Mouse (Mus musculus): Measurements from ENCODE around the gene Lgals4.

The Lgals4 gene

GRCm38 (mm10) chr7:28833723-28834347 lies at the start of gene Lgals4:
Gene Lgals4 (plus strand): TSS chr7:28833854.
- WGBS = 77% methylated on average over 6 of the region's 6 CpGs

DNA sequence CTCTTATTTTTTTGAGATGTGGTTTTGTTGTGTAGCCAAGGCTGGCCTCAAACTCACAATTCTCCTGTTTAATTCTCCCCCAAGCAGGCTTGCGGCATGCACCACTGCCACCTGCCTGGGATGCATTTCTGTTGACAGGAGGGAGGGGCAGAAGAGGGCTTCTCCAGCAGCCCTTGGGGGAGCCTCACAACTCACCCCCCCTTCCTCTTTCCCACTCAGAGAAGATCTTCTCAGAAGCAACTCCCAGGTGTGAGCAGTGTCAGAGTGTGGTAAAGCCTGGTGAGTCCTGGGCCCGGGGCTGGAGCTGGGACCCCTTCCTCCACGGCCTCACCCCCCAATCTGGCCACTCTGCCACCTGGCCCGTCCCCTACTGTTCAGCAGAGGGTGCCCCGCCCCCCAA lies 48.5 kb upstream of the Lgals4 start:
- WGBS = 84% methylated on average over 5 of the region's 5 CpGs

DNA sequence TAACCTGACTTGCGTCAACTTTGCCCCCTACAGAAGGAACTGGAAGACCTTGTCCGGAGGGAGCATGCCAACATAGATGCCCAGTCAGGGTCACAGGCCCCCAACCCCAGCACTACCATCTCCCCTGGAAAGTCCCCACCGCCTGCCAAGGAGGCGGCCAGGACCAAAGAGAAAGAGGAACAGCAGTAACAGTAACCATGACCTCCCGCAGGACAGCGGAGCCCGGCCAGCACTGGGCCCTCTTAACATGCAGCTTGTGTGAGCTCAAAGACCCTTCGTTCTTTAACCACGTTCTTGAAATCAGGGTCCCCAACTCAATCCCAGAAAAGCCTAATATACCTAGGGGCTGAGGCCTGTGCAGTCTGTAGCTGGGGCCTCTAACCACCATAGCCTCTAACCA lies 45.8 kb upstream of the Lgals4 start:
- WGBS = 91% methylated on average over 9 of the region's 9 CpGs

DNA sequence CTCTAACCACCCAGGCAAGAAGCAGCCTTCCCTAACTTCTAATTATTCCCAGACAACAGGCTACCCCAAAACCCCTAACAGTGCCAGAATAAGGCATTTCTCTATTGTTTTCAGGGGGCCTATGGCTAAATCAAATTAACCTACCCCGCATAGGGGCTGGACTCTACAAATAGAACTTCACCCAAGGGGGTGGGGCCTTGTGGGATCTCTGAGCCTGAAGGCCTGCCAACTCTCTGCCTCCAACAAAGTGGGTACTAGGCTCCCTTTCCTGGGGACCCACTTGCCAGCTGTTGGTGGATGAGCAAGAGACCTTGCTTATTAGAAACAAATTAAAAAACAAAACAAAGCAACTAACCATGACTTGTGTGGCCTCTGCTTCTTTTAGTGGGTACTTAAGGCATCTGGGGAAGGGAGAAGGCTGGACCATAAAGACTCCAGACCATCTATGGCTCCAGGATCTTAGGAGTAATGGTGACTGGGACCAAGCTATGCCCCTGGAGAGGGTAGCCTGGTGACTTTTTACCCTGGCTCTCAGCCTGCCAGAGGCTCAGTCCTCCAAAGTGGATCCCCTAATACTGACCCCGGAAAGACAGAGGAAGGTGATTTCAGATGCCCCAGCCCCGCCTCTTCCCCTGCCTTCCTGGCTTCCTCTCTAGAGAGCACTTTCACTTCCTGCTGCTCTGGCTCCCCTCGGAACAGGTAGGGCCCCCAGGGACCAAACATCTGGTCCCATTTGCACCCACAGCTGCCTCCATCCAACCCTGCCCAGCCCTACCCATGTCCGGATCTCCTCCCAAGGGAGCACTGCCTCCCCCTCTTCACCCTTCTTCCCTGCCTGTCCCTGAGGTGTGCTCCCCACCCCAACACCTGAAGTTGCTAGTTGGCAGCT lies 45.1 kb upstream of the Lgals4 start, which contains the start of gene Rinl:
Rinl (plus strand) TSS at position 663 of the 889 bp plus-strand sequence.
- WGBS = 80% methylated on average over 5 of the region's 5 CpGs

- 93% methylated on average over 3 of the region's 3 CpGs for WGBS
These were observed 44.4 kb upstream of the Lgals4 start for GRCm38 (mm10) chr7:28789235-28789634.

- 64% methylated on average over 8 of the region's 8 CpGs for whole genome bisulfite sequencing
These were observed 43.4 kb upstream of the Lgals4 start for GRCm38 (mm10) chr7:28790066-28790806.

DNA sequence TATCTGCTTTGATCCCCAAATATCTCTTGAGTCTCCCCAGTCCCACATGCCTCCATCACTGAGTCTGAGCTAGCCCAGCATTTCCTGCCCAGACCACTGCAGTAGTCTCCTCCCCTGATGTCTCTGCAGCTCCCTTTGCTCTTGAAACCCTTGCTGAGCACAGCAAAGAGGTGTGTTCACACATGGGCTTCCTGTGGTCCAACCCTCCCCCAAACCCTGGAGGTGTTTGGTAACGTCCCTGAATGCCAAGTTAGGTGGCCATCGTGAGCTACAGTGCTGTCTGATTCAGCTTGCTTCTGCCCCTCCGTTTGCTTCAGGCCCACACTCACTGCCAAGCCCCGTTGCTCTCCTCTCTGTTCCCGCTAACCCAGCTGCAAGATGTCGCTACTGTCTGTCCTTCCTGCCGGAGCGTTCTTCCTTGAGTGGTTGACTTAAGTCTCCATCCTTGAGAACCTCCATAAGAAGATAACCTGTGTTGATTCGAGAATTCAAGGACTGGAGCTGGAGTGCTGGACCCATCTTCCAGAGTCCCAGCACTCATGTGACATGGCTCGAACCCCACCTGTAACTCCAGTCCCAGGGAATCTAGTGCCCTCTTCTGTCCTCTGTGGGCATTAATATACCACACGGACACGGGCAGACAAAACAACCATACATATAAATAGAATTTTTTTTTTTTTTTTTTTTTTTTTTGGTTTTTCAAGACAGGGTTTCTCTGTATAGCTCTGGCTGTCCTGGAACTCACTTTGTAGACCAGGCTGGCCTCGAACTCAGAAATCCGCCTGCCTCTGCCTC lies 41.1 kb upstream of the Lgals4 start:
- 72% methylated on average over 14 of the region's 14 CpGs for WGBS

DNA sequence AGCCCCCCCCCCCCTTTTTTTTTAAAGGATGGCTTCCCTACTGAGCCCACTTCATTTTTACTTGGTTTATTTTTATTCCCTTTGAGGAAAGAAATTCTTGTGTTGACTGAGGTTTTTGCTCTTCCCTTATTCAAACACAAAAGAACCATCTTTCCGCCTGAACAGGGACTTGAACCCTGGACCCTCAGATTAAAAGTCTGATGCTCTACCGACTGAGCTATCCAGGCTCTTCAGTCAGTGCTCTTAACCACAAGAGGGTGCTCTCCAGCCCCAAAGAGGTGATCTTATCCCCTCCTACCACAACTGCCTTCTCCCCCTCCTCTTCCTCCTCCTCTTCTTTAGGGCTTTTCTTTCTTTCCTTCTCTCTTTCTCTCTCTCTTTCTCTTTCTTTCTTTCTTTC lies 39.8 kb upstream of the Lgals4 start:
- 36% methylated on average over 2 of the region's 2 CpGs for WGBS

DNA sequence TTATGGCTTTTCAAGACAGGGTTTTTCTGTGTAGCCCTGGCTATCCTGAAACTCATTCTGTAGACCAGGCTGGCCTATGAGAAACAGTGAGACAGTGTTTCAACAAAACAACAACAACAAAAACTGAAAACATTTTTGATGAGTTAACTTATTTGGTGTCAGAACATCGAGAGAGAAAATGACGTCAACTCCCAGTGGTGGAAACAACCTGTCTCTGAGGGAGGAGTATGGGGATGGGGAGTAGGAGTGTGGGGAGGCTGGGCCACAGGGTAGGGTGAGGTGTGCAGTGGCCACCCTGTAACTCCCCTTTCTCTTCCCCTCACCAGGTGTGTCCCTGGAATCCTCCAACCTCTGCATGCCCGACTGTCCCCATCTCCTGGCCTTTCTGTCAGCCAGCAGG lies 39.2 kb upstream of the Lgals4 start:
- WGBS = 91% methylated on average over 3 of the region's 3 CpGs

- WGBS = 72% methylated on average over 15 of the region's 15 CpGs
These were observed 37.8 kb upstream of the Lgals4 start for GRCm38 (mm10) chr7:28795832-28796231.

- WGBS = 14% methylated on average over 32 of the region's 32 CpGs
These were observed 37.1 kb upstream of the Lgals4 start for GRCm38 (mm10) chr7:28796562-28796975.

DNA sequence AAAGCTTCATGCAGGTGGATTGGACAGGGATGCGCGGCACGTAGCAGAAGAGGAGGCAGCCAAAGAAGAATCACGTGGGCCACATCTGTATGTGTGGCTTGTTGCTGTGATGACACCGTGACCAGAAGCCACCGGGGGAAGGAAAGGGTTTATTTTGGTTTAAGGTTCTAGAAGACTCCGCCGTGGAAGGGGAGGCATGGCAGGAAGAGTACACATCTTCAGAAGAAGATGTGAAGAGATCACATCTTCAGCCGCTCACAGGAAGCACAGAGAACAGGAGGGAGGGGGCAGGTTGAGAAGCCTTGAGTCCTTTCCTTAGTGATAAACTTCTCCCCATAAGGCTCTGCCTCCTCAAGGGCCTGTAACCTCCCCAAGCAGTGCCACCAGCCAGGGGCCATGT lies 33.7 kb upstream of the Lgals4 start:
- WGBS = 94% methylated on average over 9 of the region's 9 CpGs

GRCm38 (mm10) chr7:28801451-28801850 lies 32.2 kb upstream of the Lgals4 start:
- WGBS = 43% methylated on average over 3 of the region's 3 CpGs

DNA sequence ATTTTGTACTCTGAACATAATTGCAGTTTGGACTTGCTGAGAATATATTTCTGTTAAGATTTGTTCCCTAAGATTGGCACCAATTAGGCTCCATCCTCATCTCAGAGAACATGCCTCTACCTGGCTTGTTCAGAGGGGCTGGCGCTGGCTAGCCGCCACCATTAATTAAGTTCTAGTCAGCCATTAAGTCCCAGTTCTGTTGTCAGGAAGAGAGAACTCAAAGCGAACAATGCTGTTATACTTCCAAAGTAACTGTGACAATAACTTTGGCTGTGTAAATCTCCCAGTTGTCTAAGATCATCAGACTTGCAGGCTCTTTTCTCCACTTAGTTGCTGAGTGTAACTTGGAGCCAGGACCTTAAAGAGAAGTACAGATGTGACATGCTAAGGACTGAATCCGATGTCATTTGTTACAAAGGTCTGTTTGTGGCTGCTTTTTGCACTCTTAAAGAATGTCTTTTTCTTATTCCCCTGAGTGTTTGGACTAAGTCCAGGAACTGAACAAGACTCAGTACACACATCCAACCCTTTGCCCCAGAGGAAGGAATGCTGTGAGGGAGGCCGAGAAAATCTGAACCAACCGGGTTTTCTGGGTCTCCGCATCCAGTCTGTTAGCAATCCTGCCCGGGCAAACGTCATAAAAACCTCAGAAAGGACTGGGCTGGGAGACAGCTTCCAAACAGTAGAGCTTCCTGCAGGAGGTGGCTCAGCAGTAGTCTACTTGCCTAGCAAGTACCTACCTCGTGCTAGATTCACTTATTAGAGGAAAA lies 31.6 kb upstream of the Lgals4 start:
- WGBS = 20% methylated on average over 10 of the region's 10 CpGs

DNA sequence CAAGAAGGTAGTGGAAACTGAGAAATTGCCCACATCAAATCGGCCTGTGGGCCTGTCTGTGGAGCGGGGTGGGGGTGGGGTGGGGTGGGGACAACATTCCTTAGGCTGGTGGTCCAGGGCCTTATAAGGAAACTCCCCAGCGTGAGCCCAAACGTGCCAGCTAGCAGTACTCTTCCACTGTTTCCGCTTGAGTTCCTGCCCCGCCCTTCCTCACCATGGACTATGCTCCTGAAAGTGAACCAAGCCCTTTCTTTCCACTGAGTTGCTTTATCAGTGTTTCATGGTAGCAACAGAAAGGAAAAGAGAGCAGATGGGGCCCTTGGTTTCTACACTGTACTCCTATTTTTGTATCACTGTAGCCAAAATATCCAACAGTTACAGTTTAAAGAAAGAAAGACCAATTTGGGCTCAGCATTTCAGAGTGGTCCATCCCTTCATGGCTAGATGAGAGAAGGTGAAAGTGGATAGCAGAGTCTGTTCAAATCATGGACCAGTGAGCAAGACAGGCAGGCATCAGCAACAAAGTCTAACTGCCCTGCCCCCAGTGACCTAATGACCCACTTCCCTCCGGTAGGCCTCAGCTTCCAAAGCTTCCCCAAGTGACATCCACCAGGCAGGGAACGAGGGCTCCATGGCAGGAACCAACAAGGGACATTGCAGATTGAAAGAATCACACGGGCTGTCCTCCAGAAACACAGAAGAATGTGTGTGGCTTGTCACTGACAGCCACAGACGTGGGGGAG lies 30.6 kb upstream of the Lgals4 start:
- 26% methylated on average over 10 of the region's 10 CpGs for WGBS

GRCm38 (mm10) chr7:28803756-28804155 lies 29.9 kb upstream of the Lgals4 start:
- WGBS = 76% methylated on average over 4 of the region's 4 CpGs

GRCm38 (mm10) chr7:28806869-28807268 lies 26.8 kb upstream of the Lgals4 start:
- 62% methylated on average over 4 of the region's 4 CpGs for WGBS

DNA sequence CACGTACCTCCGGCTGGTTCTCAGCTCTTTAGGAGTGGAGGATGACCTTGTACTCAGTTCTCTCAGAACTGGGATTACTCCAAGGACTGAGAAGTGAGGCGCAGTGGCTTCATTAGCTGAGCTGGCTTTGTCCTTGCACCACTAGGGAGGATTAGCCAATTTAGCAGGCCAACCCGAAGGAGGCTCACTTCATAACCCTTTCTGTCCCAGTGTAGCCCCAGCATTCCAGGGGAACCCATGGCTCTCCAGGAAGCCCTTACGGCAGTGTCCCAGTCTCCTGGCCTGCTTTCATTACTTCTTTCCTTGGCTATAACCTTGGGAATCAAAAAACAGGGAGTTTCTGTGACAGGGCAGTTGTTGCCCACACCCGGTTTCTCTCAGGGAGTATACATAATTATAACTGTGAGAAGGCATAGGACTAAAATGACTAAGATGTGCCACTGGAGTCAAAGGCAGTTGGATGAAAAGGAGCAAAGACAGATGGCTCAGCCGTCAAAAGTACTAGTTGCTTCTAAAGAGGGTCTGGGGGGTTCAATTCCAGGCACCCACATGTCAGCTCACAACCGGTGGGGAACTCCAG lies 25.9 kb upstream of the Lgals4 start:
- WGBS = 25% methylated on average over 8 of the region's 8 CpGs

DNA sequence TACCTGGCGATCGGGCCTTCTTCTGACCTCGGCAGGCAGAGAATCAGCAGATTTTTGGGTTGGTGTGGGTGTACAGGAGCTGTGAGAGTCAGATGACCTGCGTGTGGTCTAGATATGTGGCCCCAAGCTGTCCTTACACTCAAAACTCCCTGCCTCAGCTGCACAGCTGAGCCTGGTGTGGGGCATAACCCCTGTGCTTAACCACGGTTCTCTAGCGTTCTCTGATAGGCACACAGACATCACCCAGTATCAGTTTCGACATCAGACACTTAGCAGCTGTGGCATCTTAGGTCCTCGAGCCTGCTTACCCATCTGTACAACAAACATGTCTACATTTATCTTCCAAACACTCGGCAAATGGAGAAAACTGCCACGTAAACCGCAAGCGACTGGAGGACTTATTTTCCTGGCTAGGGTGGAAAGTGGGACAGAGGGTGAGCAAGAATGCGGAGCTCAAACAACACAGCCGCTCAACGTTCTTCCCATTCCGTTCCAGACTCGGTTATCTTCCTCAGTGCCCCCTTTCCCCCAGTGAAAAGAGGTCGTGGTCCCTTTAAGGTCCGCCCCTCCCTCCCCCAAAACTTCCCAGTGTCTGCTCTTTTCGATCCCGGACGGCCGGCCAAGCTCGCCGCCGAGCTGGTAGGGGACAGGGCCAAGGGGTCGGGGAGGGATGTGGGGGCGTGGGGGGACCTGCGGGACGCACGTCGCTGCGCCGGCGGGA lies 25.3 kb upstream of the Lgals4 start, which contains the start of gene Hnrnpl:
Hnrnpl (plus strand) TSS at position 321 of the 721 bp plus-strand sequence.
- 2% methylated on average over 35 of the region's 35 CpGs for WGBS
